18 mouse cellular contexts compared by ENCODE assay signal in the genomic region with DNA sequence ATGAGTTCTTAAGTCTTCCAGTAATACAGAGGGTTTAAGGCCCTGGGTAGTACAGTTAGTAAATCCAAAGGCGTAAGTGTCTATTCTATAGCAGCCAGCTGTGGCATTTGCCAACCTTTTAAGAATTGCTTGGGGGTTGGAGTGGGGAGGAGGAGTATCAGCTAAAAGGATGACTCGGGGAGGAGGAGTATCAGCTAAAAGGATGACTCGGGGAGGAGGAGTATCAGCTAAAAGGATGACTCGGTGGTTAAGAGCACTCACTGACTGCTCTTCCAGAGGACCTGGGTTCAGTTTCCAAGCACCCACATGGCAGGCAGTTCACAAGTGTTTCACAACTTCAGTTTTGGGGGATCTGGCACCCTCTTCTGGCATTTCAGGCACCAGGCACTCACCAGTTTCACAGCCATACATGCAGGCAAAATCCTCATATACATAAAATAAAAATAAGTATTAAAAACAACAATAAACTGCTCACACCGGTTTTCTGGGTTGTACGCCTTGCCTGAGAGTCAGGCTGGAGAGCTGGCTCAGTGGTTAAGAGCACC. TPM values are rescaled to one million over a fixed set of nuclear protein-coding genes. Genes with fewer than 3 reads are reported as not detected.
DNase-seq lines count a peak whose midpoint lies in the region; ATAC-seq and TF ChIP-seq lines count a peak whose summit lies in the region.
"Had no signal": no experiment of that assay in that cellular context is flagged by ENCODE, and none has a peak within 500 bp of the region (broad histone marks: within the 10 kb centered on the region; RNA-seq: fewer than 3 reads in every experiment).

No protein-coding gene starts in this region.

- no peaks in the 10 kb centered on the region for H3K9me3 ChIP-seq in hindbrain, postnatal 0 days (ENCODE audit: low read length)
- H3K9me3 ChIP-seq in hindbrain, embryonic 13.5 days = no peaks in the 10 kb centered on the region
- H3K9me3 ChIP-seq in liver, embryonic 13.5 days (replicated peaks) = no peaks in the 10 kb centered on the region
- H3K9me3 ChIP-seq: embryonic facial prominence, embryonic 15.5 days; forebrain, embryonic 15.5 days; heart, embryonic 10.5 days had no signal

- H3K9ac ChIP-seq in hindbrain, postnatal 0 days (replicated peaks; ENCODE audit: low read length) = no peak overlapping the region
- no peak overlapping the region for H3K9ac ChIP-seq in hindbrain, embryonic 13.5 days
- H3K9ac ChIP-seq in liver, embryonic 13.5 days = peak overlapping the region; percentile 27; the same call in 1 of the 2 replicates
- H3K9ac ChIP-seq: embryonic facial prominence, embryonic 15.5 days; forebrain, embryonic 15.5 days had no signal

- no peak overlapping the region for H3K4me2 ChIP-seq in hindbrain, postnatal 0 days (ENCODE audit: low read depth, low read length)
- H3K4me2 ChIP-seq in hindbrain, embryonic 13.5 days = no peak overlapping the region
- H3K4me2 ChIP-seq in liver, embryonic 13.5 days = peak overlapping the region; percentile 3; the same call in 1 of the 2 replicates
- H3K4me2 ChIP-seq: embryonic facial prominence, embryonic 15.5 days; forebrain, embryonic 15.5 days had no signal

- H3K4me3 ChIP-seq in hindbrain, postnatal 0 days (ENCODE audit: low read length) = no peak overlapping the region
- no peak overlapping the region for H3K4me3 ChIP-seq in hindbrain, embryonic 13.5 days
- H3K4me3 ChIP-seq in liver, embryonic 13.5 days (replicated peaks) = no peak overlapping the region
- H3K4me3 ChIP-seq: embryonic facial prominence, embryonic 15.5 days; forebrain, embryonic 15.5 days; heart, embryonic 10.5 days had no signal

- no peaks in the 10 kb centered on the region for H3K27me3 ChIP-seq in hindbrain, postnatal 0 days (ENCODE audit: insufficient read depth, low read length)
- no peaks in the 10 kb centered on the region for H3K27me3 ChIP-seq in hindbrain, embryonic 13.5 days
- no peaks in the 10 kb centered on the region for H3K27me3 ChIP-seq in liver, embryonic 13.5 days
- H3K27me3 ChIP-seq: embryonic facial prominence, embryonic 15.5 days; forebrain, embryonic 15.5 days had no signal

- 90% methylated on average over 6 of the region's 6 CpGs for WGBS in hindbrain, postnatal 0 days
- WGBS in hindbrain, embryonic 13.5 days = 86% methylated on average over 6 of the region's 6 CpGs
- 59% methylated on average over 6 of the region's 6 CpGs for WGBS in liver, embryonic 13.5 days (ENCODE audit: insufficient replicate concordance)

- peaks cover 9% of the 10 kb centered on the region for H3K36me3 ChIP-seq in hindbrain, postnatal 0 days (ENCODE audit: insufficient read depth, low read length)
- H3K36me3 ChIP-seq in hindbrain, embryonic 13.5 days = peaks cover 27% of the 10 kb centered on the region
- peaks cover 23% of the 10 kb centered on the region for H3K36me3 ChIP-seq in liver, embryonic 13.5 days

- no peak for DNase-seq in hindbrain, postnatal 0 days (ENCODE audit: low spot score)
- DNase-seq in 416B (ENCODE audit: low read depth) = peak; percentile 62
- DNase-seq in R1 (ENCODE audit: low read depth, low spot score) = peak; percentile 41
- peak; percentile 24 for DNase-seq in liver, embryonic 13.5 days
- DNase-seq in adrenal gland, adult (ENCODE audit: inconsistent age in 2 of 2, low spot score in 1 of 2) = no peak
- no peak for DNase-seq in right cerebral cortex, adult 18-20 months
- no peak for DNase-seq in adrenal gland, postnatal 14 days
- DNase-seq: cerebellum, adult 9-11 months; gastrocnemius, postnatal 10 days; layer of hippocampus, adult 9-11 months; lung, adult 2 months; right cerebral cortex, postnatal 25 days had no signal

- no peak for ATAC-seq in hindbrain, postnatal 0 days
- ATAC-seq in hindbrain, embryonic 13.5 days (ENCODE audit: low FRiP score) = no peak
- peak; percentile 50 for ATAC-seq in liver, embryonic 13.5 days (ENCODE audit: low read depth)
- ATAC-seq: forebrain, embryonic 15.5 days; inflammation-experienced regulatory T-cells, adult 6 months; midbrain, embryonic 16.5 days had no signal

- H3K27ac ChIP-seq in hindbrain, postnatal 0 days = no peak overlapping the region
- H3K27ac ChIP-seq in hindbrain, embryonic 13.5 days = no peak overlapping the region
- peak overlapping the region; percentile 89 for H3K27ac ChIP-seq in liver, embryonic 13.5 days
- H3K27ac ChIP-seq: embryonic facial prominence, embryonic 15.5 days; forebrain, embryonic 15.5 days had no signal

- TF ChIP-seq CTCF in hindbrain, postnatal 0 days (IDR thresholded peaks at IDR 0.05; ENCODE audit: low read depth) = 0 out of 2 replicates have a peak, but pooled peaks have one; percentile 3

- 0 out of 2 replicates have a peak, but pooled peaks cover 4% of the 10 kb centered on the region for H3K4me1 ChIP-seq in hindbrain, postnatal 0 days (ENCODE audit: insufficient read depth, low read length)
- H3K4me1 ChIP-seq in hindbrain, embryonic 13.5 days (replicated peaks) = peaks cover 26% of the 10 kb centered on the region
- peaks cover 86% of the 10 kb centered on the region for H3K4me1 ChIP-seq in liver, embryonic 13.5 days (replicated peaks)

RNA-seq across cellular contexts. Expression of gene Carm1, which starts 8.6 kb away (rescaled TPM):
- total RNA-seq in hindbrain, postnatal 0 days (2014; rRNA removed) = 84.9 and 92.7 TPM in 2 replicates
- 20.6 and 25.0 TPM in 2 replicates for polyA plus RNA-seq in hindbrain, postnatal 0 days (2015; fragmentation: Nextera tagmentation; extraction: Ambion mirVana)
- 29.4 and 29.9 TPM in 2 replicates for polyA plus RNA-seq in hindbrain, embryonic 13.5 days (2015; fragmentation: Nextera tagmentation; extraction: Ambion mirVana)
- polyA plus RNA-seq in liver, embryonic 13.5 days (2015; fragmentation: Nextera tagmentation; extraction: Ambion mirVana) = 15.5 and 16.9 TPM in 2 replicates
- total RNA-seq in adrenal gland, postnatal 14 days (2021) = 47.1 and 62.2 TPM in 2 replicates

RNA-seq across cellular contexts. Expression of gene AB124611, which starts 29.3 kb away (rescaled TPM):
- total RNA-seq in hindbrain, postnatal 0 days (2014; rRNA removed) = 1.2 and 2.2 TPM in 2 replicates
- 1.1 and 1.2 TPM in 2 replicates for polyA plus RNA-seq in hindbrain, postnatal 0 days (2015; fragmentation: Nextera tagmentation; extraction: Ambion mirVana)
- polyA plus RNA-seq in hindbrain, embryonic 13.5 days (2015; fragmentation: Nextera tagmentation; extraction: Ambion mirVana) = 3.4 and 3.8 TPM in 2 replicates
- 3.5 and 4.1 TPM in 2 replicates for polyA plus RNA-seq in liver, embryonic 13.5 days (2015; fragmentation: Nextera tagmentation; extraction: Ambion mirVana)
- total RNA-seq in adrenal gland, postnatal 14 days (2021) = 2.4 and 8.7 TPM in 2 replicates

RNA-seq across cellular contexts. Expression of gene Timm29, which starts 37.3 kb away (rescaled TPM):
- 63.3 and 66.8 TPM in 2 replicates for total RNA-seq in hindbrain, postnatal 0 days (2014; rRNA removed)
- 49.4 and 51.5 TPM in 2 replicates for polyA plus RNA-seq in hindbrain, postnatal 0 days (2015; fragmentation: Nextera tagmentation; extraction: Ambion mirVana)
- 53.5 and 55.0 TPM in 2 replicates for polyA plus RNA-seq in hindbrain, embryonic 13.5 days (2015; fragmentation: Nextera tagmentation; extraction: Ambion mirVana)
- polyA plus RNA-seq in liver, embryonic 13.5 days (2015; fragmentation: Nextera tagmentation; extraction: Ambion mirVana) = 17.7 and 21.5 TPM in 2 replicates
- 48.2 and 49.5 TPM in 2 replicates for total RNA-seq in adrenal gland, postnatal 14 days (2021)

RNA-seq across cellular contexts. Expression of gene Yipf2, which starts 37.4 kb away (rescaled TPM):
- total RNA-seq in hindbrain, postnatal 0 days (2014; rRNA removed) = 18.6 and 25.5 TPM in 2 replicates
- polyA plus RNA-seq in hindbrain, postnatal 0 days (2015; fragmentation: Nextera tagmentation; extraction: Ambion mirVana) = 18.4 and 19.3 TPM in 2 replicates
- 25.7 and 27.7 TPM in 2 replicates for polyA plus RNA-seq in hindbrain, embryonic 13.5 days (2015; fragmentation: Nextera tagmentation; extraction: Ambion mirVana)
- 8.8 and 10.2 TPM in 2 replicates for polyA plus RNA-seq in liver, embryonic 13.5 days (2015; fragmentation: Nextera tagmentation; extraction: Ambion mirVana)
- 22.6 and 23.2 TPM in 2 replicates for total RNA-seq in adrenal gland, postnatal 14 days (2021)

RNA-seq across cellular contexts. Expression of gene Tmed1, which starts 45.2 kb away (rescaled TPM):
- total RNA-seq in hindbrain, postnatal 0 days (2014; rRNA removed) = 50.2 and 61.3 TPM in 2 replicates
- polyA plus RNA-seq in hindbrain, postnatal 0 days (2015; fragmentation: Nextera tagmentation; extraction: Ambion mirVana) = 59.2 and 65.8 TPM in 2 replicates
- polyA plus RNA-seq in hindbrain, embryonic 13.5 days (2015; fragmentation: Nextera tagmentation; extraction: Ambion mirVana) = 57.0 and 61.8 TPM in 2 replicates
- 36.9 and 38.5 TPM in 2 replicates for polyA plus RNA-seq in liver, embryonic 13.5 days (2015; fragmentation: Nextera tagmentation; extraction: Ambion mirVana)
- total RNA-seq in adrenal gland, postnatal 14 days (2021) = 26.3 and 29.5 TPM in 2 replicates

Comparison
In these comparisons a context has a peak if more than half of its experiments do, and no peak if none do; other contexts are left out.
1. DNase-seq: peak in 416B (single experiment), R1 (single experiment) and liver, embryonic 13.5 days (single experiment); none in hindbrain, postnatal 0 days (single experiment), adrenal gland, adult (0 of 2), right cerebral cortex, adult 18-20 months (single experiment) and adrenal gland, postnatal 14 days (single experiment).